Mouse (Mus musculus) urinary bladder, postnatal 36 days (tissue): ENCODE data around the gene Tnpo2.
A peak's percentile ranks its signal among the peaks of the same experiment; 100 is the strongest.
"Not testable (repeated sequence)": the region's sequence is repeated elsewhere in the genome, so short reads cannot be mapped to it uniquely, and the experiment has no call there.

Experiments
- DNase-seq, 2 experiments: peaks; one replicate each; pipeline ENCODE4 v3.0.0; 2022; ENCODE audit warnings: low spot score in 2 of 2, mixed read lengths in 1 of 2

The Tnpo2 gene

GRCm38 (mm10) chr8:85073041-85073612 lies 36.4 kb downstream of the Tnpo2 start:
- DNase-seq = no peak

DNA sequence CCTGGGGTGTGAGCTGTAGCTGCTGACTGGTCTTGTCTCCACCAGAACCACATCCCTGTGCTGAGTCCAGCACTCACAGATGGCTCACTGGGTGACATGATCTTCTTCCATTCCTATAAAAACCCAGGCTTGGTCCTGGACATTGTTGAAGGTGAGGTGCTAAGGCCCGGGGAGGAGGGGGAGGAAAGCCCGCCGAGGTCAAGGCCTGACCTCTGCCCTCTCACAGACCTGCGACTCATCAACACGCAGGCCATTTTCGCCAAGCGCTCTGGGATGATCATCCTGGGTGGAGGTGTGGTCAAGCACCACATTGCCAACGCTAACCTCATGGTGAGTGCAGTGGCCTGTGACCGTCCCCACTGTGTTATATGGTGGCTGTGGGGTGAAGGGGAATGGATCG lies 37.5 kb downstream of the Tnpo2 start:
- no peak for DNase-seq

- DNase-seq = no peak
Observed at GRCm38 (mm10) chr8:85074617-85075016, 37.9 kb downstream of the Tnpo2 start.

GRCm38 (mm10) chr8:85076001-85076400 lies 39.3 kb downstream of the Tnpo2 start:
- DNase-seq = no peak

- peak; percentile 70 to 77 for DNase-seq
Observed at GRCm38 (mm10) chr8:85076993-85077392, 40.3 kb downstream of the Tnpo2 start.

DNA sequence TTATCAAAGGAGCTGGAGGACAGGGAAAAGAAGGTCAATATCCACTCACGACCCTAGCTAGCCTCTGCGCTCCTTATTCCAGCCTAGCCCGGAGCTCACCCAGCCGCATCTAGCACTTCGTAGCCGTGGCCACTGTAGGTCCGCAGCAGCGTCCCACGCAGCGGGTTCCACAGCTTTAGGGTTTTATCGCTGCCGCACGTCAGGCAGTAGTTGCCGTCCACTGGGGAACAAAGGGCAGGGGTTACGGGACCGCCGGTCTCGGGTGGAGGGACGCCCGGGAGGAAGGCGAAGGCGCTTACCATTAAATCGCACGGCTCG lies 43.5 kb downstream of the Tnpo2 start:
- no peak for DNase-seq

DNA sequence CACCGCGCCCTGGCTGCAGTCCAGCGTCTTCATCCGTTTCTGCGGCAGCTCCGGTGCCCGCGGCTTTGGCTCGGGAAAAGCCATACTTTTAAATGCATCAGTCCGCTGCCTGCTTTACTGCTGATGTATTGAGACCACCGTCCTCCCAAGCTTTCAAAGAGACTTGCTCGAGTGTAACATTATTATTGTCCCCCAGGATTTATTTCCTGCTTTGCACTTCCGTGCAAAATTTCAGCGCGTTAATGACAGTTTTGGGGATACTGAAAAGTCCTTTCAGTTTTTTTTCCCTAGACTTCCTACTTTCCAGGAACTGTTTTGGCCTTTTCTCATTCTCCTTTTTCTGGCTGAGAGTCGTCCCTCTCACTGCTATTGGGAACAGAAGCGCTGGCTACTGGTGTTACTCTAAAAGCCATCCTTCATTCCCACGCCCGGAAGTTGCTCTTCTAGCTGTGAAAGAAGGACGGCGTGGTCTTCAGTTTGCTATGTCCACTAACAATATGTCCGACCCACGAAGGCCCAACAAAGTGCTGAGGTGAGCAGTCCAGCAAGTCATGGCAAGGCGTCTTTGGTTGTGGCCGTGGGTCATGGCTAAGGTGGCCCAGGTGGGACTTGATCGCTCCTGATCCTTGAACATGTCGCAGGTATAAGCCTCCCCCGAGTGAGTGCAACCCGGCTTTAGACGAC lies 44.0 kb downstream of the Tnpo2 start, which contains the start of gene Wdr83os:
Gene Wdr83os, plus strand, starts transcription at position 209 of the 684 bp plus-strand sequence.
- DNase-seq = peak; percentile 41 to 43

DNA sequence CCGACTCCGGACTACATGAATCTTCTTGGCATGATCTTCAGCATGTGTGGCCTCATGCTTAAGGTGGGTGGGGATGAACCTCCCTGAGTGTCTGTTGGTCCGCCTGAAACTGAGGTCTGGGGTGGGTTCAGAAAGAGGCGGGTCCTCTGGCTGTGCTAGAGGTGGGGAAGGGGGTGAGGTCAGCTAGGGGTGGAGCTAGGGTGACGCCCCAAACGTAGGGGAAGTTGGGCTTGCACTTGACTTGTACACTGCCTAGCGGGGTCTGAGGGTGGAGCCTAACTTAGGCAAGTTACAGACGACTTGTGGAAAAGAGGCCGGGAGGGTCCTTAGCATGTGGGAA lies 44.5 kb downstream of the Tnpo2 start, which contains the start of gene Wdr83:
Gene Wdr83, minus strand, starts transcription at position 91 of the 340 bp plus-strand sequence.
- peak in 1 of 2 experiments; percentile 36 for DNase-seq

- DNase-seq = not testable (repeated sequence)
Observed at GRCm38 (mm10) chr8:85082169-85082568, 45.5 kb downstream of the Tnpo2 start.

GRCm38 (mm10) chr8:85083108-85083813 lies 46.5 kb downstream of the Tnpo2 start, which contains the start of gene Man2b1:
Man2b1 (plus strand) TSS chr8:85083270.
- peak; percentile 87 to 93 for DNase-seq

DNA sequence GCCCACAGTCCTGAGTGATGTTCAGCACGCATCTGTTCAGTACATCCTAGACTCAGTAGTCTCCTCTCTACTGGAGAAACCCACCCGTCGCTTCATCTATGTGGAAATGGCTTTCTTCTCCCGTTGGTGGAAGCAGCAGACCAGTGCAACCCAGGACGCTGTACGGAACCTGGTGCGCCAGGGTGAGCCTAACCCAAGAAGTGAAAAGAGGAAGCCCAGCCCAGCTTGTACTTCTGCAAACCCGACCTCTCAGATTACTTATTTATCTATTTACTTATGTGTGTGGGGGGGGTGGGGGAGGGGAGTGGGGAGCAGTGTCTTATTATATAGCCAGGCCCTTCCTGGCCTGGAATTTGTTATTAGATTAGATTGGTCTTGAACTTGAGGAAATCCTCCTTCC lies 47.9 kb downstream of the Tnpo2 start:
- DNase-seq = no peak

DNA sequence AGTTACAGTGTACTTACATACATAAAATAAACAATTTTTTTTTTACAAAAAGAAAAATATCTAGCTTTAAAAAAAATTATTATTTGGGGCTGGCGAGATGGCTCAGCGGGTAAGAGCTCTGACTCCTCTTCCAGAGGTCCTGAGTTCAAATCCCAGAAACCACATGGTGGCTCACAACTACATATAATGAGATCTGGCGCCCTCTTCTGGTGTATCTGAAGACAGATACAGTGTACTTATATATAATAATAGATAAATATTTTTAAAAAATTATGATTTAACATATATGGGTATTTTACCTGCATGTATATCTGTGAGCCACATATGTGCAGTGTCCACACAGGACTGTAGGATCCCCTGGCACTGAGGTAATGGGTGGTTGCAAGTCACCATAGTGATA lies 49.5 kb downstream of the Tnpo2 start:
- no peak for DNase-seq

DNA sequence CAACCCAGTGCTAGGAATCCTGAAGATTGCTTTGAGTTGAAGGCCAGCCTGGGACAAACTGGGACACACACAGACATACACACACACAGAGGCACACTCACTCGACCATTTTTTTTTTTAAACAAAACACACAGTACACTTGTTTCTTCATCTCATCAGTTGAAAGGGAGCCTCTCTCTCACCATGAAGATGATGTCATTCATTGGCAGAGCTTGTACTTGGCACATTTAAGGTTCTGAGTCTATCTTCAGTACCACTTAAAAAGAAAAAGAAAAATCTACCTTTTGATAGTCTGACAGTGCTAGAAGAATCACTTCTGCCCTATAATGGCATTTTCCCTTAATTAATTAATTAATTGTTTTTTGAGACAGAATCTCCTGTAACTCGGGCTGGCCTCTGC lies 52.1 kb downstream of the Tnpo2 start:
- no peak for DNase-seq

GRCm38 (mm10) chr8:85090856-85091255 lies 54.1 kb downstream of the Tnpo2 start:
- DNase-seq = no peak

GRCm38 (mm10) chr8:85091526-85092090 lies 54.9 kb downstream of the Tnpo2 start:
- no peak for DNase-seq

- DNase-seq = no peak
Observed at GRCm38 (mm10) chr8:85095051-85095450, 58.3 kb downstream of the Tnpo2 start.

- no peak for DNase-seq
Observed at GRCm38 (mm10) chr8:85095566-85095965, 58.9 kb downstream of the Tnpo2 start.

DNA sequence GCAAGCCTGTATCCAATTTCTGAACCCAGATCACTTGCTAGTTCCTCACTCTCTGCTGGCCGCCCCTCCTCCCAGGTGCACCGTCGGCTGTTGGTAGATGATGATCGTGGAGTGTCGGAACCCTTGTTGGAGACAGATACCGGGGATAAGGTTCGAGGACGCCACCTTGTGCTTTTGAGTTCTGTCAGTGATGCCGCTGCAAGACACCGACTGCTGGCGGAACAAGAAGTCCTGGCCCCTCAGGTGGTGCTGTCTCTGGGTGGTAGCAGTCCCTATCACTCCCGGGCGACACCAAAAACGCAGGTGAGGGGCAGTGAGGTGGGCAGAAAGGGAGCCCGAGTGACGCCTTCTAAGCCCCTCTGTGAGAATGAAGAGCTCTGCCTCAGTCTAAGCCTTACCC lies 59.5 kb downstream of the Tnpo2 start:
- no peak for DNase-seq

GRCm38 (mm10) chr8:85096850-85097249 lies 60.1 kb downstream of the Tnpo2 start:
- peak; percentile 25 to 44 for DNase-seq

GRCm38 (mm10) chr8:85100076-85100665 lies 63.5 kb downstream of the Tnpo2 start:
- no peak for DNase-seq
